Mouse (Mus musculus): Measurements from ENCODE around the gene Enthd1. TPM values are rescaled to one million over a fixed set of nuclear protein-coding genes. Genes with fewer than 3 reads are reported as not detected.
"Not testable (repeated sequence)": the region's sequence is repeated elsewhere in the genome, so short reads cannot be mapped to it uniquely, and the experiment has no call there.

The Enthd1 gene
- total RNA-seq, 2 experiments from 2014 or later, result not detected

- no peak for TF ChIP-seq CTCF (conservative IDR thresholded peaks at IDR 0.05)
- H3K4me3 ChIP-seq, result no peak overlapping the region
- peak overlapping the region; percentile 66 for H3K27ac ChIP-seq
- peak; percentile 36 to 71 for DNase-seq (ENCODE audit: low spot score in 2 of 2)
Measured at GRCm38 (mm10) chr15:80517996-80518395, 47.0 kb downstream of the Enthd1 start.

- TF ChIP-seq CTCF (conservative IDR thresholded peaks at IDR 0.05), result no peak
- no peak for DNase-seq (ENCODE audit: low spot score in 2 of 2)
- Histone ChIP-seq H3K27ac (no peak overlapping the region), H3K4me3 (no peak overlapping the region)
Measured at GRCm38 (mm10) chr15:80516525-80516924, 48.4 kb downstream of the Enthd1 start.

- no peak overlapping the region for H3K4me3 ChIP-seq
- no peak overlapping the region for H3K27ac ChIP-seq
- no peak for DNase-seq (ENCODE audit: low spot score in 2 of 2)
- no peak for TF ChIP-seq CTCF (conservative IDR thresholded peaks at IDR 0.05)
Measured at GRCm38 (mm10) chr15:80505086-80505485, 59.9 kb downstream of the Enthd1 start.

- H3K4me3 ChIP-seq; DNase-seq (ENCODE audit: low spot score in 2 of 2); H3K27ac ChIP-seq: not testable (repeated sequence)
Measured at GRCm38 (mm10) chr15:80503155-80503554, 61.8 kb downstream of the Enthd1 start.

- no peak overlapping the region for H3K4me3 ChIP-seq
- DNase-seq (ENCODE audit: low spot score in 2 of 2), result no peak
- no peak overlapping the region for H3K27ac ChIP-seq
- no peak for TF ChIP-seq CTCF (conservative IDR thresholded peaks at IDR 0.05)
Measured at GRCm38 (mm10) chr15:80502741-80503140, 62.2 kb downstream of the Enthd1 start.

GRCm38 (mm10) chr15:80501106-80502096, 63.6 kb downstream of the Enthd1 start:
- TF ChIP-seq CTCF (conservative IDR thresholded peaks at IDR 0.05), result 0 out of 2 replicates have a peak, but pooled peaks have one; percentile 20
- peak in 1 of 2 experiments; percentile 15 for DNase-seq (ENCODE audit: low spot score in 2 of 2)
- H3K4me3 ChIP-seq, result no peak overlapping the region
- H3K27ac ChIP-seq, result peak overlapping the region; percentile 51; the same call in 1 of the 2 replicates

- peak; percentile 40 to 41 for DNase-seq (ENCODE audit: low spot score in 2 of 2)
- TF ChIP-seq CTCF (conservative IDR thresholded peaks at IDR 0.05), result no peak
Measured at GRCm38 (mm10) chr15:80500426-80500825, 64.5 kb downstream of the Enthd1 start.

GRCm38 (mm10) chr15:80497733-80498132, 67.2 kb downstream of the Enthd1 start:
- not testable (repeated sequence) for DNase-seq (ENCODE audit: low spot score in 2 of 2); H3K4me3 ChIP-seq; H3K27ac ChIP-seq

More at GRCm38 (mm10) chr15:80500426-80500825, 64.5 kb downstream of the Enthd1 start:
- no peak overlapping the region for H3K27ac ChIP-seq
- H3K4me3 ChIP-seq, result no peak overlapping the region

GRCm38 (mm10) chr15:80491505-80491904, 73.5 kb downstream of the Enthd1 start:
- peak; percentile 37 for TF ChIP-seq CTCF (conservative IDR thresholded peaks at IDR 0.05)
- peak overlapping the region; percentile 55; the same call in 1 of the 2 replicates for H3K27ac ChIP-seq
- H3K4me3 ChIP-seq, result no peak overlapping the region
- DNase-seq (ENCODE audit: low spot score in 2 of 2), result no peak

GRCm38 (mm10) chr15:80490151-80490550, 74.8 kb downstream of the Enthd1 start:
- no peak overlapping the region for H3K4me3 ChIP-seq
- no peak overlapping the region for H3K27ac ChIP-seq
- no peak for TF ChIP-seq CTCF (conservative IDR thresholded peaks at IDR 0.05)
- no peak for DNase-seq (ENCODE audit: low spot score in 2 of 2)

- Histone ChIP-seq H3K27ac (no peak overlapping the region), H3K4me3 (no peak overlapping the region)
- TF ChIP-seq CTCF (conservative IDR thresholded peaks at IDR 0.05), result no peak
- no peak for DNase-seq (ENCODE audit: low spot score in 2 of 2)
Measured at GRCm38 (mm10) chr15:80488658-80489057, 76.3 kb downstream of the Enthd1 start.

- Histone ChIP-seq H3K4me3 (no peak overlapping the region), H3K27ac (no peak overlapping the region)
- peak; percentile 39 for TF ChIP-seq CTCF (conservative IDR thresholded peaks at IDR 0.05)
- DNase-seq (ENCODE audit: low spot score in 2 of 2), result no peak
Measured at GRCm38 (mm10) chr15:80485601-80486000, 79.4 kb downstream of the Enthd1 start.

- DNase-seq (ENCODE audit: low spot score in 2 of 2), result no peak
- TF ChIP-seq CTCF (conservative IDR thresholded peaks at IDR 0.05), result no peak
- Histone ChIP-seq H3K27ac (no peak overlapping the region), H3K4me3 (no peak overlapping the region)
Measured at GRCm38 (mm10) chr15:80483041-80483705, 81.8 kb downstream of the Enthd1 start.
